Mouse (Mus musculus): ENCODE measurements around the gene Ngp. TPM values are rescaled to one million over a fixed set of nuclear protein-coding genes. Genes with fewer than 3 reads are reported as not detected.

The Ngp gene
- polyA plus RNA-seq, 1 experiment from 2014 or later, result 0.65 TPM

DNA sequence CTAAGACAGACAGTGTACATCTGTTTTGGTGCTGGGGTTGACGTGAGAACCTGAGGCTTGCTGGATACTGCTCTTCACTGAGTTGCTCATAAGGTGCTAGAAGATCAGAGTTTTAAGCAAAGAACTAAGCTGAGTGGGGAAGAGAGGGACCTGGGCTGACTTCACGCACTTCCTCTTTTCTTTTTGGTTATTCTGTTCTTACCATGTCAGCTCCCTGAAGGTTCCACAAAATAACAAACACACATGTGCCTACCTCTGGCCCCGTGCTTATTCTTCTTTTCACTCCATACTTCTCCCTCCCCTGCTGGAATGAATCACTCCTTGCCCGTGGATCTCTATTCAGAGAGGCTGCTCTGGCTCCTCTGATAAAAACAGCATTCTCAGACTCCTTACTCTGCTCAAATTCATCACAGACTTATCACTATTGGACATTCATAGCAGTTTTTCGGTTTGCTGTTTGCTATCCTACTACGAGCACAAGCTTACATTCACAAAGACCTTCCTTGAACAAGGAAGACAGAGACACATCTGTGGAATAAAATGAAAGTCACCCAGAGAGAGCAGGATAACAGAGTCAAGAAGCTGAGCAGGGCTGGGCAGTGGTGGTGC, 44.5 kb downstream of the Ngp start:
- Histone ChIP-seq H3K36me3 (peaks cover 18% of the 10 kb centered on the region), H3K27me3 (replicated peaks) (no peaks in the 10 kb centered on the region), H3K4me2 (no peak overlapping the region), H3K4me1 (replicated peaks) (peaks cover 9% of the 10 kb centered on the region), H3K9me3 (replicated peaks) (no peaks in the 10 kb centered on the region), H3K9ac (no peak overlapping the region), H3K4me3 (no peak overlapping the region), H3K27ac (ENCODE audit: poor library complexity, severe bottlenecking) (no peak overlapping the region)
- 82% methylated on average over 6 of the region's 6 CpGs for WGBS
- ATAC-seq (ENCODE audit: insufficient number of reproducible peaks, low FRiP score), result no peak

- Histone ChIP-seq H3K27ac (ENCODE audit: poor library complexity, severe bottlenecking) (no peak overlapping the region), H3K4me3 (no peak overlapping the region), H3K27me3 (replicated peaks) (no peaks in the 10 kb centered on the region), H3K9ac (no peak overlapping the region), H3K4me2 (no peak overlapping the region), H3K4me1 (replicated peaks) (no peaks in the 10 kb centered on the region), H3K9me3 (replicated peaks) (no peaks in the 10 kb centered on the region), H3K36me3 (peaks cover 18% of the 10 kb centered on the region)
- 90% methylated on average over 6 of the region's 6 CpGs for WGBS
- ATAC-seq (ENCODE audit: insufficient number of reproducible peaks, low FRiP score), result no peak
Measured at GRCm38 (mm10) chr9:110465336-110465735, 45.8 kb downstream of the Ngp start.

GRCm38 (mm10) chr9:110466179-110466578, 46.6 kb downstream of the Ngp start:
- H3K9me3 ChIP-seq (replicated peaks), result no peaks in the 10 kb centered on the region
- no peaks in the 10 kb centered on the region for H3K27me3 ChIP-seq (replicated peaks)
- H3K4me3 ChIP-seq, result no peak overlapping the region
- ATAC-seq (ENCODE audit: insufficient number of reproducible peaks, low FRiP score), result no peak
- H3K36me3 ChIP-seq, result peaks cover 18% of the 10 kb centered on the region
- no peak overlapping the region for H3K27ac ChIP-seq (ENCODE audit: poor library complexity, severe bottlenecking)
- no peaks in the 10 kb centered on the region for H3K4me1 ChIP-seq (replicated peaks)
- no peak overlapping the region for H3K9ac ChIP-seq
- WGBS, result 79% methylated on average over 3 of the region's 3 CpGs
- no peak overlapping the region for H3K4me2 ChIP-seq

Other genes starting within 250 kb of the Ngp start
- gene Cspg5, start 176.0 kb upstream of the Ngp start, polyA plus RNA-seq (2016; fragmentation: Nextera tagmentation; extraction: Ambion mirVana), result 1.9 and 2.1 TPM in 2 replicates
- gene Elp6, start 114.6 kb upstream of the Ngp start, polyA plus RNA-seq (2016; fragmentation: Nextera tagmentation; extraction: Ambion mirVana), result 13.8 and 15.3 TPM in 2 replicates
- gene Scap, start 86.5 kb upstream of the Ngp start, polyA plus RNA-seq (2016; fragmentation: Nextera tagmentation; extraction: Ambion mirVana), result 22.2 and 23.9 TPM in 2 replicates
- 13.6 and 14.0 TPM in 2 replicates for gene Ptpn23, start 11.5 kb upstream of the Ngp start, polyA plus RNA-seq (2016; fragmentation: Nextera tagmentation; extraction: Ambion mirVana)
- gene Klhl18, start 56.9 kb downstream of the Ngp start, polyA plus RNA-seq (2016; fragmentation: Nextera tagmentation; extraction: Ambion mirVana), result 9.8 and 10.2 TPM in 2 replicates
- gene Kif9, start 57.2 kb downstream of the Ngp start, polyA plus RNA-seq (2016; fragmentation: Nextera tagmentation; extraction: Ambion mirVana), result 0.74 and 0.86 TPM in 2 replicates
- 26.4 and 28.5 TPM in 2 replicates for gene Setd2, start 112.8 kb downstream of the Ngp start, polyA plus RNA-seq (2016; fragmentation: Nextera tagmentation; extraction: Ambion mirVana)
- 22.9 and 26.0 TPM in 2 replicates for gene Nradd, start 204.7 kb downstream of the Ngp start, polyA plus RNA-seq (2016; fragmentation: Nextera tagmentation; extraction: Ambion mirVana)
- gene Nbeal2, start 234.4 kb downstream of the Ngp start, polyA plus RNA-seq (2016; fragmentation: Nextera tagmentation; extraction: Ambion mirVana), result 1.9 and 2.4 TPM in 2 replicates
- gene Ccdc12, start 236.8 kb downstream of the Ngp start, polyA plus RNA-seq (2016; fragmentation: Nextera tagmentation; extraction: Ambion mirVana), result 120 and 123 TPM in 2 replicates